Mouse (Mus musculus) thymus, postnatal 10 days (tissue): ENCODE measurements at regions not wholly inside any gene's neighbourhood (a gene's known extent, or its start where the extent isn't known, plus 50 kb on each side); places are given as distances from the start of the nearest gene placed in this dataset.

ENCODE experiments used
- DNase-seq, 2 experiments: peaks; one replicate each; pipeline ENCODE4 v3.0.0; 2021; ENCODE audit warnings: low spot score in 2 of 2

- no peak for DNase-seq
Observed at GRCm38 (mm10) chr5:128482617-128483440, 50.0 kb upstream of the Tmem132d start.
